ENCODE assay signal across 15 mouse cellular contexts in the genomic region with DNA sequence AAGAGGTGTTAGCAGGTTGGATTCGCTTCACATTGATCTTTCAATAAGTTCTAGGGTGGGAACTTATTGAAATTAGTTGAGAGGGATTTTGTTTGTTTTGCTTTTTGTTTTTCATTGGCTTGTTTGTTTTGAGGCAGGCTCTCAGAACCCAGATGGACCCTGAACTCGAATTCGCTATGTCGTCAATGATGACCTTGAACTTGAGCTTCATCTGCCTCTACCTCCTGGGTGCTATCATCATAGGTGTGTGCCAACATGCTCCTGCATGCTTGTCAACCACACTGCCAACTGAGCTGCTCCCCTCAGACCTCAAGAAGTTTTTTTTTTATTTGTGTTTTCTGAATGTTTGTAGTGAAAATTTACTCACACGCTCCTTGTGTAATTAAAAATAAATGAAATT.
"Had no signal": no experiment of that assay in that cellular context is flagged by ENCODE, and none has a peak within 500 bp of the region (broad histone marks: within the 10 kb centered on the region; RNA-seq: fewer than 3 reads in every experiment).

No protein-coding gene starts in this region.

- H3K4me2 ChIP-seq: neural tube, embryonic 12.5 days; neural tube, embryonic 13.5 days; neural tube, embryonic 15.5 days had no signal

- H3K4me1 ChIP-seq: neural tube, embryonic 12.5 days had no signal

- H3K27me3 ChIP-seq: neural tube, embryonic 12.5 days; neural tube, embryonic 13.5 days; neural tube, embryonic 15.5 days had no signal

- H3K36me3 ChIP-seq: neural tube, embryonic 12.5 days; neural tube, embryonic 13.5 days; neural tube, embryonic 15.5 days had no signal

- H3K9ac ChIP-seq: neural tube, embryonic 12.5 days; neural tube, embryonic 13.5 days; neural tube, embryonic 15.5 days had no signal

- H3K9me3 ChIP-seq: neural tube, embryonic 12.5 days; neural tube, embryonic 13.5 days; neural tube, embryonic 15.5 days had no signal

- H3K27ac ChIP-seq: neural tube, embryonic 12.5 days; neural tube, embryonic 13.5 days; neural tube, embryonic 15.5 days had no signal

- H3K4me3 ChIP-seq: neural tube, embryonic 12.5 days; neural tube, embryonic 13.5 days; neural tube, embryonic 15.5 days had no signal

- DNase-seq: retina, postnatal 1 day; right cerebral cortex, adult 18-20 months; right cerebral cortex, postnatal 14 days; right cerebral cortex, postnatal 25 days; right cerebral cortex, postnatal 4 days; spleen, adult 18-20 months; thymus, adult 18-20 months; thymus, adult 2 months; thymus, postnatal 14 days; thymus, postnatal 25 days; thymus, postnatal 36 days; thymus, postnatal 4 days had no signal
